Mouse (Mus musculus) stomach, postnatal 0 days (tissue): ENCODE results near the gene Psmc3.

ENCODE experiments used
- CTCF ChIP-seq: IDR thresholded peaks from 2 replicates; pipeline ENCODE4 v1.5.1; 2016; ENCODE audit warnings: antibody characterized with exemption, low read depth, mild to moderate bottlenecking, moderate library complexity
- EP300 ChIP-seq: optimal IDR thresholded peaks from 2 replicates; pipeline ENCODE3; 2016; ENCODE audit warnings: antibody characterized with exemption

DNA sequence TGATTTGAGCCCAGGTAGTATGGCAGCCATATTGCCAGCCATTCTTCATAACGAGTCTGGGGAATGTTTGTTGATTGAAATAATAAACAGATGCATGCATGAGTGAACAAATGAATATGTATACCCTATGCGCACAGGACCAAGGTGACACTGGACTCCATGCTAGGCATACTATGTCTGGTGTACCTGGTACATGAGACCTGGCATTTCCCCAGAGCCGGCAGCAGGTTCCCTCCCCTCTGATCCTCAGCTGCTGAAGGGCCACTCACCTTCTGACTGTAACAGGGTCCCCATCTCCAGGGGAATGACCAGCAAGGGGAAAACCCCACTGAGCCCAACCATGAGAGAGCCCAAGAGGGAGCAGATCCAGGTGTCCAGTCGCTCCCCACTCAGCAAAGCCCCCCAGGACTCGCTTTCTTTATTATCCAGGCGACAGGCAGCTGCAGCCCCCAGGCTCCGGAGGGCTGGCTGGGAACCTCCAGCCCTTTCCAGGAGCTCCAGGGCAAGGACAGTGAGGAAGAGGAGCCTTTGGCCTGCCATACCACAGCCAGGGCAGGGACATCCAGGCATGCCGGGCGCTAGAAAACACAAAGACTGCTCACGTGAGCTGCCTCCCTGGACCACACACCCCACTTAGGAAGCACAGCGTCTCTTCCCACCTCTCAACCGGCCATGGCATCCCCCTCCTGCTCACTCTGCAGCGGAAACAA is 14.5 kb downstream of the Psmc3 start:
- TF ChIP-seq CTCF, result no peak
- no peak for TF ChIP-seq EP300
